Mouse (Mus musculus) adrenal gland, postnatal 10 days (tissue): ENCODE data around the gene Gata3. TPM values are rescaled to one million over a fixed set of nuclear protein-coding genes. Genes with fewer than 3 reads are reported as not detected.

ENCODE experiments used
- DNase-seq: peaks from one replicate; pipeline ENCODE4 v3.0.0; 2021; ENCODE audit warnings: mixed read lengths
- total RNA-seq, 2 experiments: library from RNA; stranded (reverse); gene quantifications; 2 replicates each; pipeline ENCODE4 v1.2.3; 2021

The Gata3 gene
- total RNA-seq, 2 experiments from 2014 or later = 12.3 to 14.8 TPM

DNA sequence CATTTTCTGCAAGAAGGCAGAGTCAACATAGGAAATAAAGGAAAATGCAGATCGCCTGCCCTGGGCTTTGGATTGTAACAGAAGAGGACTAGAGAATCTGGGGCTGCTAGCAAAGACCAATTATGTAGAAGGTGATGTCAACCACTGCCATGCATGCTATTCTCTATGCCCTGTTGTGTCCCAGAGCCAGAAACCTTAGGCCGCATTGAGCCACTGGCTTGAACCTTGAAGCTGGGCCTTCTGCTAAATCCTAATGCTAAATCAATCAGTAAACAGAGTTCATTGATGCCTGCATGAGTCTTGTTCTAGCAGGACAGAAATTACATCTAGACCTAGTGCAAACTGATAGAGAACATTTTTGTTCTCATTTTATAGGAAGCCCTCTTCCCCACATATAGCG lies 3.8 kb downstream of the Gata3 start:
- DNase-seq = no peak

GRCm38 (mm10) chr2:9885217-9885770 lies 4.5 kb downstream of the Gata3 start:
- no peak for DNase-seq

DNA sequence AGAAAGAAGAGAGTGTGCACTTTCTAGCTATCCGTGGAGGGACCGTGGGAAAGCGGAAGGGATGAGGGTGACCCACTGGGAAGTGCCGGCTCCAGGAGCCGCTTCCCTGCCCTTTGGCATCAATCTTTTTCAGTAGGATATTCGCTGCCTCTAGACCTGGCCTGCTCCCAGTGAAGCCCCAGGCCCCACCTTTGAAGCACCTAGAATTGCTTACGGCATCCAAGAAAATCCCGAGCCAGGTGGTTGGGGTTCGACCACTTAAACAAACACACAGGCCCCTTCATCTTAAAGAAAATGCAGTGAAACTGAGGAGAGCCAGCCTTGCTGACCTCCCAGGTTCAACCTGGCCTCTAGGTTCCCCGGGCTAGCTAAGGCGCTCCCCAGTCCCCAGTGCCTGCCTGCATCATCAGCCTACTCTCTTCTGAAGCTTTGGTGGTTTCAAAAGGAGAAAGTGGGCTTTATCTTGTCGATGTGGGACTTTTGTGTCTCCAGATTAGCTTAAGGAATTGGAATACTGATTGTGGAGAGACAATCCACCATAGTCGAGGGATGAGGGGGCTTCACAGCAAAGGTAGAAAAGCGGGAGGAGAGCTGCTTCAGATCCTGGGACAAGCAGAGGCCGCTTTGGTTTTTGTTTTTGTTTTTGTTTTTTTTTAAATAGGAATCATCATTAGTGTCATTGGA lies 5.2 kb downstream of the Gata3 start:
- DNase-seq = no peak

GRCm38 (mm10) chr2:9883803-9884532 lies 5.9 kb downstream of the Gata3 start:
- no peak for DNase-seq

DNA sequence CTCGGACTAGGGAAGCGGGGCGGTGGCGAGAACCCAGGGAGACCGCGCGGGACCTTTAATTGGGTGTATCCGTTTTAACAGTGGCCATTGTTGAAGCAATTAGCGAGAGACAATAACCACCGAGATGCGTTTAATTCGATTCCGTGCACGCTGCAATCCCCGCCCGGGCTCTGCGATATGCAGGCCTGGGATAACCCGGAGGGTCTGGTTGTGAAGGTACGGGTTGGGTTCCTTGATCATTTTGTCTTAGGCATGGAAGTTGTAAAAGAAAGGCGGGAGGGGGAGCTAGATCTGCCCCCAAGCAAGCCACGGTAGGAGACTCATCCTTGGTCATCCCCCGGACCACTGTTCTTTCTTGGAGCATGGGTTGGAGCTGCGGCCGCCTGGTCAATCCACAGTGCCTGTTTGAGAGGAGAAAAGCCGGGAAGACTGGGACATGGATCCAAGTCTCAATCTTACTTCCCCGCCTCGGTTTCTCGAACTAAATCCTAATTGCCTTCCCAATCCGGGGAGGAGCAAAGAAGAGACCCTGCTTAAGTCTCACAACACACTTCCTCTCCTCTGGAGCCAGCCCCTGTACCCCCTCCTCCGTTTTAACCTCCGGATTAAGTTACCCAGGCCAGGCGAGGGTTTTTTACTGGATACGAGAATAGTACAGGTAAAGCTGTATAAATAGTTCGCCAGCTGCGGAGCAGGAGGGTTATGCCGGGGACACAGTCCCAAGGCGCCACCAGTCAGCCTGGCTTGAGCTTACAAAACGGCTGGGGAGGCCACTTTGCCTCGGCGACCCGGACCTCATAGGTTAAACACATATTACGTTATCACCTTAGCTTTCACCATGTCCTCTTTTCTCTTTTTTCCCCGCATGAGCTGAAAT lies 6.7 kb downstream of the Gata3 start:
- DNase-seq = no peak

DNA sequence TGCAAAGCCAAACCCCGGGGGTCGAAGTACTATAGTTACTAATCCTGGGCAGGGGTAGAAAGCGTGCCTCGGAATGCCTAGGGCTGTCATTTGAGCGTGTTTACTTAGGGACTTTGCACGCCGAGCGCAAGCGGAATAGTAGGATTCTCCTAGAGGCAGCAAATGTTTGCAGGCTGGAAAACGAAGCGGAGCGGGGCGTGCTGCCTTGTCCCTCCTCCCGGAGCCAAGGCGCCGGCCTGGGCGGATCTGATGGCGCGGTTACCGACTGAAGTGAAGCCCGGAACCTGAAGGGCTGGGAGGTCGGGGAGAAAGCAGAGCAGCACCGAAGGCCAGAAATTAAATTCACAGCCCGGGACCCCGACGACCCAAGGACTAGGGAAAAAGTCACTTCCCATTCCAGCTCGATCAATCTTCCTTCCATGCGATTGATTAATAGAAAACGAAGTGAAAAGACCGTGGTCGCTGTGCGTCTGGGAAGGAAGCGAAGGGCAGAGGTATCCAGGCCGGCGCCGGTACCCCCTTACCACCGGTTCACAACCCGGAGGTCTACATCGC lies 7.4 kb downstream of the Gata3 start:
- DNase-seq = peak; percentile 37

DNA sequence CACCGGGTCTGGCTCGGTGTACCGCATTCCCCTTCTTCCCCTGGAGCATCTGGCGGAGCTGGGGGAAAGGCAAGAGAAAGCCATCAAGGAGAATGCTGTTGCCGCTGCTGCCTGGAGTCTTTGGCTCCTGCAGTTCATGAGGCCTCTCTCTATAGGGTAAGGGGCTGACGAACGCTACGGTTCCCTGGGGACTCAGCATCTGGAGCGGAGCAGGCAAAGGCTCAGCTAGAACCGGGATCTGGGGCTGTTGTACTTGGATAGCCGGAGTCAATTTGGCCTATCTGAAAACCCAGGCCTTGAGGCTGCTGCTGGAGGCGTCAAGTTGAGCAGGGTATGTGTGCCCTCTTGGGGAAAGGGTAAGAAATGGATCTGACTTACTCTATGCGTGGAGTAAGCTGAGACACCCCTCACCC lies 8.2 kb downstream of the Gata3 start:
- no peak for DNase-seq

DNA sequence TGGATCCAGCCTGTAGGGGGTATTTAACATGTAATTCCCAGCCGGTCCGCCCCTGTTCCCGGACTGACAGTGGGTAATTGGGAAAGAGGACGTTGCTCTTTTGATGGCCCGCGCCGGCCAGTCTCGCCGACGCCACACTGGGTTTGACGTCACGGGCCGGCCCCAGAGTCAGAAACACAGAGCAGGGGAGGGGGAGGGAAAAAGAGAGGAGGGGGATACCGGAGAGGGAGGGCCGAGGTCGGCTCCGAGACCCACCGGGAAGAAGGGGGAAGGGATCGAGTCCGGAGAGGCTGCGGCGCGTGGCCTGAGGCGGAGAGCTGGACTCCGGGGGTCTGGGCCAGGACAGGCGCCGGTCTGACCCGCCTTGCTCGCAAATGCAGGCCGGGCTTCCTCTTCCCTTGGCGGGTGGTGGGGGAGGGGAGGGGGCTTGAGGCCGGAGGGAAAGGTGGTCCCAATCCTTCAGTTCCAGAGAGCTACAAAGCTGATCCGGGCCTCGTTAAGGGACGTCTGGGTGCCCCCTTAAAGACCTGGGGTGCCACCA lies 8.7 kb downstream of the Gata3 start, which contains the start of gene 4930412O13Rik:
Gene 4930412O13Rik, plus strand, starts transcription at position 202 of the 541 bp plus-strand sequence.
- no peak for DNase-seq

- DNase-seq = no peak
Measured at GRCm38 (mm10) chr2:9880271-9880670, 9.6 kb downstream of the Gata3 start.

DNA sequence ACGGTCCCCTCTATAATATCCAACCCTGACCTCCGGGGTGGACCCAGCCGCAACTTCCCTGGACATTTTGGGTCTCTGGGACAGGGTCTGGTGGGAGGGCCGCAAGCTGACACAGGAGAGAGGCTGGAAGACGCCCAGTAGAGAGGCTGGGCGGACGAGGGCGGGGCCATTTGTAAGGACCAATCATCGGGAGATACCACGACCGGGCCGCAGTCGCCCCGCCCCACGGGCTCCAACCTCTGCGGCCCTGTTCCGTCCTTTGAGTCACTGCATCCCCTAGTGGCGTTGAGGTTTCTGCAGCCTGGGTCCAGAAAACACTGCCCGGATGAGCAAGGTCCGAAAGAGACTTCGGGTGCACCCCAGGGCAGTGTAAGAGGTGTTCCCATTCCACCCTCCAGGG lies 10.3 kb downstream of the Gata3 start:
- peak; percentile 95 for DNase-seq

DNA sequence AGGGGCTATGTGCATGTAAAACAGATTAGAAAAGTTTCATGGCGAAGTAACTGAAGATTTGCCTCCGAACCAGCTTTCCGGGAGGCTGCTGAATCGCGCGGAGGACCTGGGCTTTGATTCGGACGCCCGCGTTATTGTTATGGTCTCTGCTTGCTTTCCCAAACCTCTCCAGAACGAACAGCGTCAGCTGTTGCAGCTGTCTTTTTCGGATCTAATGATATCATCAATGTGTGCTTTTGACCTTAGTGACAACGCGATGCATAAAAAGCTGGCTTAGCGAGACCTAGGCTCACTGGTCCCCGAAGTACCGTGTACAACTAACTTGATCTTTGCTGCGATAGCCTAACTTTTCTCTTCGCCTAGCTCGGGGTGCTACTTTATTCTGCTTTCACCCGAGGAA lies 10.7 kb downstream of the Gata3 start:
- DNase-seq = peak; percentile 50

GRCm38 (mm10) chr2:9878564-9879081 lies 11.2 kb downstream of the Gata3 start:
- peak; percentile 57 for DNase-seq

DNA sequence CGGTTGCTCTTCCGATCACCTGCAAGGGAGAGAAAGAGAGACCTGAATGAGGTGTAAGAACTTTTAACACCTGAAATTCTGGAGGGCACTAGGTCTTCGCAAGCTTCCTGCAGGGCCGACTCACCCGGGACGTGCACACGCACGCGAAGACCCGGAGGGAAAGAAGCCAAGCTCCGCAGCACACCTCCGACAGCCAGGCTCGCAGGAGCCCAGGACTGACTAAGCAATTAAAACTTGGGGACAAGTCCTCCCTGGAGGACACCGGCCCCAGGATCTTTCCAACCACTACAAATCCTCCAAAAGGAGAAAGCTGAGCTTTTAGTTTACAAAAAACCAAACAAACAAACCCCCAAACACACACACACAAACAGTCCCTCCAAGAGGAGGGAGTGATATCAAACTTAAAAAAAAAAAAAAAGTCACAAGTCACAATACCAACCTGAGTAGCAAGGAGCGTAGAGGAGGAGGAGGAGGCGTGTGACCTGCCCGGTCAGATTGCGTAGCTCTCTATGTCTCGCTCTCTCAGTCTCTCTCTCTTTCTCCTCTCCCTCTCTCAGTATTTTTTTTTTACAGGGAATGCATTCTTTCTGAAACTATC lies 11.8 kb downstream of the Gata3 start:
- no peak for DNase-seq

DNA sequence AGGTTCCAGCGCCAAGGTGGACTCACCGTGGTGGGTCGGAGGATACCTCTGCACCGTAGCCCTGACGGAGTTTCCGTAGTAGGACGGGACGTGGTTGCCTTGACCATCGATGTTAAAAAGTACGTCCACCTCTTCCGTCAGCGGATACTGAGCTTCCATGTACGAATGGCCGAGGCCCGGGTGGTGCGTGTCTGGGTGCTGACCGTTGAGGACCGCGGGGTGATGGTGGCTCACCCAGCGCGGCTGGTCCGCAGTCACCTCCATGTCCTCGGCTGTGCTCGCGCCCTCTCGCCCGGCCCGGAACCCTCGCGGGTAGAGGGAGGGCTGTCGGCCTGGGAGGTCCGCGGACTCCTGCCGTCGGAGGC lies 12.5 kb downstream of the Gata3 start:
- DNase-seq = no peak

- DNase-seq = no peak
Measured at GRCm38 (mm10) chr2:9876621-9877325, 13.1 kb downstream of the Gata3 start.

DNA sequence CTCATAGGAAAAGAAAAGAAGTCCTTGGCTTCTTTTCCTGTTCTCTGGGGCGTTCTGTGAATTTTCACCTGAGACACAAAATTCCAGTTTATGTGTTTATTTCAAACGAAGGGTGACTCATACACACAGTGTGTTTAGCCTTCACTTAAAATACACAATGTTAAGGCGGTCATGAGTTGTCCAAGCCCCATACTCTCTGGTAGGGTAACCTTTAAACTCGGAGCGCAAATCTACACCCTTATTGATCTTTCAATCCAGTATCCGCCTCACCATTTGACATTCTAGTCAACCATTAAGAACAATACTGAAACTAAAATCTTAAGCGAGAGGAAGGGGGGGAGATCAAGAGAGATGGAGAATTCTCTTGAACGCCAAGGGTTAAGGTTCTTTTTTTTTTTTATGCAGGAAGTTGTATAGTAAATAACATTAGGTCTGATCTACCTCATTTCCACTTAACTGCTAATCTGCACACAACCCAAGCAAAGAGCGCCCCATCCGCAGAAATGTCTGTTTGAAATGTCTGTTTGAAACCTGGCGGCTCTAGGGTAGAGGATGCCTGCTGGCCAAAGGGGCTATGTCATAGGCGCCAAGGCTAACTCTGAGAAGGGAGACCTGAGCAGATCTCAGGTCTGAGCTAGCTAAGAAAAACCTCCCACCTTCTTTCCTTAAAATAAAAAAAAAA lies 14.0 kb downstream of the Gata3 start:
- no peak for DNase-seq

GRCm38 (mm10) chr2:9875220-9875619 lies 14.6 kb downstream of the Gata3 start:
- DNase-seq = no peak

- no peak for DNase-seq
Measured at GRCm38 (mm10) chr2:9874467-9875219, 15.2 kb downstream of the Gata3 start.

DNA sequence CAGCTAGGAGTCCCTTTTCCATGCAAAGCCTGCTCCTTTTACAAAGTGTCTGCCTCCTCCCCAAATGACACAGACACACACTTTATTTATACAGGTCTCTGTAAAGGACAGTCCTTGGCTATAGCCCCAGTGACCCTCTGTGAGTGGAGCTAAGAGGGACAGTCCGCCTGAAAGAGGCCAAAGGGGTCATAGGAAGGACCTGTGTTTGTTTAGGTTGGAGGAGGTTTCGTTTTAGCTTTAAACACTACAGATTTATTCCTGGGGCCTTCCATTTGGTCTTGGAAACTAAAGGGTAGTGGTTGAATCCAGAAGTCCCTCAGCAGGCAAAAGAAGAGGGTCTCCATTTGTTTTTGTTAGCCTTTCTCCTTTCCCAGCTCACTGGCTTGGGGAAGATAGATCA lies 16.1 kb downstream of the Gata3 start:
- DNase-seq = no peak
